Mouse (Mus musculus) kidney, adult 2 months (tissue): ENCODE data around the gene Cdadc1.

Experiments
- CTCF ChIP-seq: fragments of 200-500 bp; conservative IDR thresholded peaks from 2 replicates; pipeline ENCODE4 v1.5.1; 2011; ENCODE audit warnings: low read depth, mild to moderate bottlenecking, control low read depth, low read length, moderate library complexity, mixed read lengths; ENCODE audit not compliant: insufficient read depth, insufficient read length
- POLR2A ChIP-seq: fragments of 200-500 bp; IDR thresholded peaks from one replicate; pipeline ENCODE4 v1.6.1; 2011; ENCODE audit warnings: low read depth, low read length, control low read depth

DNA sequence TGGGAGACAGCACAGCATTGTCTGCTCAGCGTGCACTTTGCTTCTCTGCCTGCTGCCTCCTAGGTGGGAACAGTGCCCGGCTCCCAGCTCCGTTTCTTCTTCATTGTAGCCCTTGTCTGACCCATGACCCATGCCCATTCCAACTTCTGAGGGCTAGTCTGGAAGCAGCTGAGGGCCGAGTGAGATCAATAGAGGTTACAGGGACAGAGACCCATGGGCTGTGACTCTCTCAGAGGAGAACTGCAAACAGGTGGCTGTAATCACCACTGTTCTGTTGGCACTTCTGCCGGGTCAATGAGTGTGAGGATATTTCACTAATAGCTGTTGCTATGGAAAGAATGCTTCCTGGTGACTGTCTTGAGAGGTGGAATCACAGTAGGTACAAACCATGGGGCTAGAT, 50.2 kb downstream of the Cdadc1 start:
- no peak for TF ChIP-seq CTCF
- TF ChIP-seq POLR2A = no peak
